In the genomic region with DNA sequence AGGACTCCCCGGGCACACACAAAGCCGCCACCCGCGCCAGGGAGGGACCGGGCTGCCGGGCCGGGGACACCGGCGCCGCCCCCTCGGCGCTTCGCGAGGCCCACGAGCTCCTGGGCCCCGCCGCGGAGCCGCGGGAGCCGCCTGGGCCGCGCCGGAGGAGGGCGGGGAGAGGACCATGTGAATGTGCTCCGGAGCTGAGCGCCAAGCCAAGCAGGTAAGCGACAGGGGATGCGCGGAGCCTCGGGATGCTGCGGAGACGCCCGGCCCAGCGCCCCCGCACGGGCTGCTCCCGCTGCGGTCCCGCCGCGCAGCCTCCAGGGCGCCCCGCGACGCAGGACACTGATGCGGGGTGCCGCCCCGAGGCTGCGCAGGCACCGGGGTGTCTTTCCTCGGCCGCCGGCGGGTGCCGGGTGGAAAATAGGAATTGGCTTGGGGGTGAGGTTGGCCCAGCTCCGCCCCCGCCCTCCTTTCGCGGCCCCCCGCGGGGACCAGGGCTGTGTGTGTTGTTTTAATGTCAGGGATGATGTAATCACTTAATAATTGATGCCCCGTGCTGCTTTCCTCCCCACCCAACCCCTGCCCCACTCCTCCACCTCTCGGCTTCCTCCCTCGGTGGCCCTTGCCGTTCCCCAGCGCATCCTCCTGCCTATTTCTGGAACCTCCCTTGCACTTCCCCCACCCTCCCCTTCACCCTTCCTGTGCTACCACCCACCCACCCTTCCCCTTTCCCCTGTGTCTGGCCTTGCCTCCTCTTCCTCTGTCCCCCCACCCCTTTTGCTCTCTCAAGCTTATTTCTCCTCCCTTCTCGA, we compare ENCODE assay signal across 8 mouse cellular contexts. TPM values are rescaled to one million over a fixed set of nuclear protein-coding genes. Genes with fewer than 3 reads are reported as not detected.
DNase-seq lines count a peak whose midpoint lies in the region; ATAC-seq and TF ChIP-seq lines count a peak whose summit lies in the region.

No protein-coding gene starts in this region.

- H3K9ac ChIP-seq in hindbrain, embryonic 13.5 days, result peak overlapping the region; percentile 100
- H3K9ac ChIP-seq in midbrain, embryonic 11.5 days (ENCODE audit: low read length), result peak overlapping the region; percentile 86
- H3K9ac ChIP-seq in stomach, postnatal 0 days (ENCODE audit: low read length), result peak overlapping the region; percentile 88

- no peak for TF ChIP-seq EP300 in stomach, postnatal 0 days (optimal IDR thresholded peaks at IDR 0.05)

- peak overlapping the region; percentile 99 for H3K27ac ChIP-seq in hindbrain, embryonic 13.5 days
- peak overlapping the region; percentile 93 for H3K27ac ChIP-seq in midbrain, embryonic 11.5 days (ENCODE audit: low read depth, low read length)
- H3K27ac ChIP-seq in stomach, postnatal 0 days (replicated peaks), result peak overlapping the region; percentile 82

- H3K27me3 ChIP-seq in hindbrain, embryonic 13.5 days, result no peaks in the 10 kb centered on the region
- no peaks in the 10 kb centered on the region for H3K27me3 ChIP-seq in midbrain, embryonic 11.5 days (ENCODE audit: control insufficient read depth, insufficient read depth, low read length)
- H3K27me3 ChIP-seq in stomach, postnatal 0 days (ENCODE audit: control insufficient read depth, insufficient read depth, low read length), result no peaks in the 10 kb centered on the region

- H3K36me3 ChIP-seq in hindbrain, embryonic 13.5 days, result no peaks in the 10 kb centered on the region
- no peaks in the 10 kb centered on the region for H3K36me3 ChIP-seq in midbrain, embryonic 11.5 days (ENCODE audit: control insufficient read depth, insufficient read depth, low read length)
- no peaks in the 10 kb centered on the region for H3K36me3 ChIP-seq in stomach, postnatal 0 days (ENCODE audit: control insufficient read depth, insufficient read depth, low read length)

- intact Hi-C loops in left cerebral cortex, postnatal 36 days (cut with DNase I), result loop anchor here (2.0 to 10.0 kb wide), 5 partner anchors 67 to 365 kb away; a partner anchor contains a TSS

- ATAC-seq in hindbrain, embryonic 13.5 days (ENCODE audit: low FRiP score), result peak; percentile 78
- peak; percentile 71 for ATAC-seq in midbrain, embryonic 11.5 days (ENCODE audit: low FRiP score)
- peak; percentile 64 for ATAC-seq in stomach, postnatal 0 days (ENCODE audit: low FRiP score, low TSS enrichment)

- H3K4me1 ChIP-seq in hindbrain, embryonic 13.5 days (replicated peaks), result peaks cover 53% of the 10 kb centered on the region
- peaks cover 19% of the 10 kb centered on the region for H3K4me1 ChIP-seq in midbrain, embryonic 11.5 days (ENCODE audit: control insufficient read depth, insufficient read depth, low read length)
- H3K4me1 ChIP-seq in stomach, postnatal 0 days (replicated peaks; ENCODE audit: control insufficient read depth, insufficient read depth), result no peaks in the 10 kb centered on the region

- no peaks in the 10 kb centered on the region for H3K9me3 ChIP-seq in hindbrain, embryonic 13.5 days
- H3K9me3 ChIP-seq in midbrain, embryonic 11.5 days (ENCODE audit: control insufficient read depth, low read length), result no peaks in the 10 kb centered on the region
- no peaks in the 10 kb centered on the region for H3K9me3 ChIP-seq in stomach, postnatal 0 days (ENCODE audit: control insufficient read depth, low read length)

- TF ChIP-seq CTCF in stomach, postnatal 0 days (IDR thresholded peaks at IDR 0.05; ENCODE audit: low read depth), result no peak

- H3K4me3 ChIP-seq in hindbrain, embryonic 13.5 days, result peak overlapping the region; percentile 98
- H3K4me3 ChIP-seq in midbrain, embryonic 11.5 days (ENCODE audit: low read depth, low read length), result peak overlapping the region; percentile 91
- H3K4me3 ChIP-seq in stomach, postnatal 0 days (ENCODE audit: low read depth, low read length), result peak overlapping the region; percentile 71

- under 1% methylated on average over 48 of the region's 68 CpGs for WGBS in hindbrain, embryonic 13.5 days
- WGBS in midbrain, embryonic 11.5 days, result under 1% methylated on average over 60 of the region's 68 CpGs
- WGBS in stomach, postnatal 0 days, result under 1% methylated on average over 67 of the region's 68 CpGs

- H3K4me2 ChIP-seq in hindbrain, embryonic 13.5 days, result peak overlapping the region; percentile 63
- peak overlapping the region; percentile 70 for H3K4me2 ChIP-seq in midbrain, embryonic 11.5 days
- peak overlapping the region; percentile 74 for H3K4me2 ChIP-seq in stomach, postnatal 0 days (replicated peaks; ENCODE audit: low read depth)

- peak; percentile 45 for DNase-seq in ovary, postnatal 36 days (ENCODE audit: low spot score)
- no peak for DNase-seq in ovary, adult 18-20 months (ENCODE audit: low spot score)
- peak; percentile 72 for DNase-seq in cerebellum, adult 11-12 months
- peak; percentile 41 to 54 for DNase-seq in frontal cortex, postnatal 36 days (ENCODE audit: low spot score in 2 of 2)
- DNase-seq in left cerebral cortex, postnatal 36 days (ENCODE audit: low spot score in 2 of 2), result peak; percentile 38 to 65
- DNase-seq in midbrain, embryonic 11.5 days (ENCODE audit: low spot score, missing footprints), result peak; percentile 96
- peak; percentile 41 for DNase-seq in stomach, postnatal 0 days (ENCODE audit: low spot score)

RNA-seq across cellular contexts. Expression of a gene that starts 1.5 kb away (rescaled TPM):
- 68.3 and 71.0 TPM in 2 replicates for polyA plus RNA-seq in hindbrain, embryonic 13.5 days (2015; fragmentation: Nextera tagmentation; extraction: Ambion mirVana)
- 100 to 1,000 TPM; 119 to 138 TPM for total RNA-seq in left cerebral cortex, postnatal 36 days (2021)
- polyA plus RNA-seq in midbrain, embryonic 11.5 days (2014; fragmentation: Nextera tagmentation; extraction: Ambion mirVana), result 43.7 and 44.3 TPM in 2 replicates
- polyA plus RNA-seq in stomach, postnatal 0 days (2015; fragmentation: Nextera tagmentation; extraction: Ambion mirVana), result 12.5 and 12.6 TPM in 2 replicates
